Mouse (Mus musculus) spleen, adult 2 months (tissue): ENCODE data around the gene Ptprb. TPM values are rescaled to one million over a fixed set of nuclear protein-coding genes. Genes with fewer than 3 reads are reported as not detected.

Source experiments
- DNase-seq, 2 experiments: peaks; one replicate each; pipeline versions ENCODE4 v3.0.0 to v3.0.0-alpha.2; 2012 to 2021; ENCODE audit warnings: low spot score in 2 of 2, low read depth in 1 of 2
- H3K27ac ChIP-seq: fragments of 200-500 bp; 2 replicates; pipeline ENCODE4 v1.5.1; 2012; ENCODE audit warnings: low read length, inconsistent platforms; ENCODE audit not compliant: insufficient read depth
- H3K27me3 ChIP-seq: fragments of 200-500 bp; 2 replicates; pipeline ENCODE4 v1.6.1; 2012; ENCODE audit warnings: mild to moderate bottlenecking, moderate library complexity, low read length, inconsistent platforms; ENCODE audit not compliant: control insufficient read depth, insufficient read depth
- H3K36me3 ChIP-seq: fragments of 200-500 bp; 2 replicates; pipeline ENCODE4 v1.6.1; 2012; ENCODE audit warnings: mild to moderate bottlenecking, low read length, inconsistent platforms; ENCODE audit not compliant: control insufficient read depth, insufficient read depth
- H3K4me1 ChIP-seq: fragments of 200-500 bp; 2 replicates; pipeline ENCODE4 v1.6.1; 2011; ENCODE audit warnings: inconsistent platforms; ENCODE audit not compliant: control insufficient read depth, insufficient read depth, insufficient read length
- H3K4me3 ChIP-seq: fragments of 200-500 bp; 2 replicates; pipeline ENCODE4 v1.5.1; 2011; ENCODE audit warnings: mild to moderate bottlenecking, inconsistent platforms; ENCODE audit not compliant: insufficient read depth, insufficient read length; ENCODE audit errors: extremely low read depth
- CTCF ChIP-seq: fragments of 200-500 bp; IDR thresholded peaks from 2 replicates; pipeline ENCODE4 v1.5.1; 2011; ENCODE audit warnings: mild to moderate bottlenecking, inconsistent platforms; ENCODE audit not compliant: insufficient read depth, insufficient read length, insufficient replicate concordance; ENCODE audit errors: extremely low read depth
- POLR2A ChIP-seq: fragments of 200-500 bp; IDR thresholded peaks from 2 replicates; pipeline ENCODE4 v1.6.1; 2011; ENCODE audit warnings: low read depth, low read length, inconsistent platforms
- WGBS: fragments of 180-500 bp; shearing (Covaris S2); methylation state at CpG from one replicate; pipeline ENCODE4 v1.1.7; 2018; 5-methylcytosine and 5-hydroxymethylcytosine counted together
- polyA plus RNA-seq: library from polyadenylated mRNA; depleted of rRNA; stranded (reverse); fragments of >200 nt; gene quantifications from 2 replicates; pipeline ENCODE4 v1.2.3, GENCODE M21; 2012

The Ptprb gene
- polyA plus RNA-seq, 1 experiment, result 5.7 TPM

DNA sequence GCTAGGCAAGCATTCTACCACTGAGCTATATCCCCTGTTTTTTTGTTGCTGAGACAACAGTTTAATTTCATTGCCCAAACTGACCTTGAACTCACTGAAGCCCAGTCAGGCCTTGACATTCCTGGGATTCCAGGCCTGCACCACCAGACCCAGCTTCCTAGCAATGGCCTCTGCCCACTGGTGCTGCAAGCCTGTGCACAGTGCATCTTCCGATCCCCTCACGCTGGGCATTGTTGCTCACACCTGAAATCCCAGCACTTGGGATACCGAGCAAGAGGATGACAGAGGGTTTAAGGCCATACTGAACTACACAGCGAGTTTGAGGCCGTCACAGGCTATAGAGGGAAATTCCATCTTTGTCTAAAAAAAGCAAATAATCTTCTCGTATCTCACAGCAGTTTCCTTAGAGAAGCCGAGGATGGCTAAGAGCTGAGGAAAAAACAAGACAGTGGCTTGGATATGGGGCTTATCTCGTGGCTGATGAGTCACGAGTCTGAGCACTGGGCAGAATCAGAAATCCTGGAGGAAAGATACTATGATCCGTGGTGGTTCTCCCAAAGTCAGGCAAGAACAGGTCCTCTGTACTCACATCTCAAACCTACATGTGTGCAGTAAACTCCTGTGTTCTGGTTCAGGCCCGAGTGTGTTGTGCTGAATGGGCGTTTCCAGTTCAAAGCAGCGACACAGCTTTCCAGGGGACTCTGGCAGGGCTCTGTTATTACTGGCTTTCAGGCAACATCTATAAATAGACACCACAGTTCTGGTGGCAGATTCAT lies 14.5 kb upstream of the Ptprb start:
- peak overlapping the region; percentile 32 for H3K27ac ChIP-seq
- TF ChIP-seq POLR2A (no peak), CTCF (no peak)
- no peak overlapping the region for H3K4me3 ChIP-seq
- no peaks in the 10 kb centered on the region for H3K4me1 ChIP-seq
- no peaks in the 10 kb centered on the region for H3K36me3 ChIP-seq
- no peaks in the 10 kb centered on the region for H3K27me3 ChIP-seq
- DNase-seq, result no peak
- WGBS, result 54% methylated on average over 13 of the region's 13 CpGs

DNA sequence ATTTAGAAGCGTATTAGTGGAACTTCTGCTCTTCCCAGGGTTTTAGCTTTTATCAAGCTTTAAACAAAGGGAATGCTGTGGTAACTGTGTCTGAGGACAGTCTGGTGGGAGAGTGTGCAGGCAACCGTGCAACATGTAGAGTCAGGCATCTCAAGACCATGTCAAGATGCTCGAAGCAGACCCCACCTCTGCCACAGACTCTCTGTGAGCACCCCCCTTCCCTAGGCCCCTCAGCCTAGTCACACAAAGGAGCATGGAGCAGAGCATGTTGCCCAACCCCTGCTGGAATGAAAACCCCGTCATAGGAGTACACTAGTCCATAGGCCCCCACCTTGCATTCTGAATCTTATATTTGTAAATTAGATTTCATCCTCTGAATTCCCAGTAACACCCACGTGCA lies 13.8 kb upstream of the Ptprb start:
- no peak for DNase-seq
- TF ChIP-seq POLR2A (no peak), CTCF (no peak)
- Histone ChIP-seq H3K4me1 (no peaks in the 10 kb centered on the region), H3K4me3 (no peak overlapping the region), H3K27ac (peak overlapping the region; percentile 33; the same call in 1 of the 2 replicates), H3K27me3 (no peaks in the 10 kb centered on the region), H3K36me3 (no peaks in the 10 kb centered on the region)
- WGBS, result 61% methylated on average over 5 of the region's 5 CpGs

DNA sequence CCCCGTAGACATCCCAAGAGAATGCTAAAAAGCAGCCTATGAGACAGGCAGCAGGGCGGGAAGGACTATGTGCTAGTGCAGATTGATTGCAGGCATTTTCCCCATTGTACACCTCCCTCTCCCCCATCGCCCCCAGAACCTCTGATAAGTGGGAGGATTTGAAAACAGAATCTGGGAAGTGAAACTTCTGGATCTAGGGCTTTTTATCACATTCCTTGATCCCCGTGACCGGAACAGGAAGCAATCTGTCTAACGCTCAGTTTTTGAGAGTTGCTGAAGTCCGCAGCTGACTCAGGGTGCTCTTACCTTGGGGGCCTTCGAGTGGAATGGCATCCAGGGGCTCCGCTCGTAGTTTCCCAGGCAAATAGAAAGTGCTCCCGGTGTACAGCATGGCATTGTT lies 10.8 kb upstream of the Ptprb start:
- Histone ChIP-seq H3K27ac (no peak overlapping the region), H3K36me3 (no peaks in the 10 kb centered on the region), H3K4me1 (no peaks in the 10 kb centered on the region), H3K4me3 (no peak overlapping the region), H3K27me3 (no peaks in the 10 kb centered on the region)
- no peak for DNase-seq
- 80% methylated on average over 11 of the region's 11 CpGs for WGBS
- no peak for TF ChIP-seq CTCF
- no peak for TF ChIP-seq POLR2A

DNA sequence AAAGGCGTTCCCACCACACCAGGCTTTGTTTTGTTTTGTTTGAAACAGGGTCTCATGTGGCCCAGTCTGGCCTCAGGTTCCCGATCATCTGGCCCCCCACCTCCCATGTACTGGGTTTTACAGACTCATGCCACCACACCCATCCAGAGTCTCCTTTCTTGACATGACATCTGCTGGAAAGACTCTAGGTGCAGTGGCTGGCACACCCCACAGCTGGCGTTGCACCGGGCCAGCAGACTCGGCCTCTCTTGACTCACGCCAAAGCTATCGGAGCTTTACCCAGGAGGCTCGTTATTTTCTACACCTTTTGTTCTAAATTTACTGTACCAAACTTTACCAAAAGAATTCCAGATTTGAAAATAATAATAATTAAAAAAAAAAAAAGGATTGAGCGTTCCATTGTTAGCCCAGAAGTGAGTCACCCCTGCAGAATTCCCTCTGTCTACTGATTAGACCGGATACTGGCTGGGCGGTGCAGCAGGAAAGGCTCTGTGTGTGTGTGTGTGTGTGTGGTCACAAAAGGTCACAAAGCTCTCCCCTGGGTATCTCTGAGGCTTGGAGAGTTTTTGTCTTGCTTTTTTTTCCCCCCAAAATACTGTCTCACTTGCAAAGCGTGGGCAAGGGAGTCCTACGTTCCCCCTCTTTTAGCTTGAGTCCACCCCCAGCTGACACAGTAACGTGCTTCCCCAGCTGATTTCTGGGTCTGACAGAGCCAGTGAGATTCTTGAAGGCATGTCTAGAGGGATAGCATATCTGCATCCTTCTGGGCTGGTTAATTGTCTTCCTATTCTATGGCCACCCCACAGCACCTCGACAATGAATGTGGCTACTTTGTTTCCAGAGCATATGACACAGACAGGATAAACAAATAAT lies 8.5 kb upstream of the Ptprb start:
- TF ChIP-seq CTCF (no peak), POLR2A (no peak)
- DNase-seq, result no peak
- Histone ChIP-seq H3K4me3 (no peak overlapping the region), H3K36me3 (no peaks in the 10 kb centered on the region), H3K27ac (peak overlapping the region; percentile 38), H3K27me3 (no peaks in the 10 kb centered on the region), H3K4me1 (no peaks in the 10 kb centered on the region)
- 83% methylated on average over 15 of the region's 15 CpGs for WGBS

DNA sequence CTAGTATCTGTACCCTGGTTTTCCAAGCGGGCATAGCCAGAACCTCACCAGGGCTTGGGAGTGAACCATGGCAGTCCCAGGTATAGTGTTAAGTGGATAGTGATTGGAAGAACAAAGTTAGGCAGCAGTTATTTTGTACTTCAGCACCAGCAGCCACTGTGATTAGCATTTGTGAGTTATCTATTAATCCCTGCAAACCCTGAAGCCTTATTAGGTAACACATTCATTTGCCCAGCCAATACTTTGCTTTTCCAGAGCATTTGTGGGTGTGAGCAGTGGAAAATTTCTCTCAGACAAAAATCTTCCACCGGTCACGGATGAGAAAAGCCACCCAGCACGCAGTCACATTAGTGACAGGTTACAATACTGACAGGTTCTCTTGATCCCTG lies 7.9 kb upstream of the Ptprb start:
- H3K27me3 ChIP-seq, result no peaks in the 10 kb centered on the region
- no peaks in the 10 kb centered on the region for H3K36me3 ChIP-seq
- WGBS, result 89% methylated on average over 4 of the region's 4 CpGs
- H3K27ac ChIP-seq, result no peak overlapping the region
- no peak overlapping the region for H3K4me3 ChIP-seq
- no peaks in the 10 kb centered on the region for H3K4me1 ChIP-seq
- no peak for DNase-seq
- TF ChIP-seq POLR2A (no peak), CTCF (no peak)

DNA sequence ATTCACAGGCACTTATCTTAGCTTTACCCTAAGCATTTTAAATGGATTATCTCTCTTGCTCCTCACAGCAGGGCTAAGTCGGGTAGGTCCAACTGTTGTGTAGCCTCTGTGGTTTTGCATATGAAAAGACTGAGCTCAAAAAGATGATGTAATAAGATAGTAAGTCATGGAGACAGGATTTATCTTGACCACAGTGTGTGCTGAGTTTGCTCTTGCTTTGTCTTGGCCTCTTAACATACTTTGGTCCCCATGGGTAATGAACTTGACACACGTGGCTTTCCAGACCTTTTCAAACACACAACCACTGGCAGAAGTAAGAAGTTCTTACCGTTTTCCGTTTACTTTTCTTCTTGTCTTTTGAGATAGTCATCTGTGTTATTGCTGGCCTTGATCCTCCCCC lies 7.0 kb upstream of the Ptprb start:
- Histone ChIP-seq H3K36me3 (no peaks in the 10 kb centered on the region), H3K27ac (no peak overlapping the region), H3K4me1 (no peaks in the 10 kb centered on the region), H3K4me3 (no peak overlapping the region), H3K27me3 (no peaks in the 10 kb centered on the region)
- DNase-seq, result no peak
- WGBS, result 71% methylated on average over 4 of the region's 4 CpGs
- TF ChIP-seq CTCF (no peak), POLR2A (no peak)
